Mouse (Mus musculus) fibroblast of lung, adult 2 months (primary cell): ENCODE measurements at regions not wholly inside any gene's neighbourhood (a gene's known extent, or its start where the extent isn't known, plus 50 kb on each side); places are given as distances from the start of the nearest gene placed in this dataset.

Experiments
- DNase-seq: peaks from one replicate; pipeline ENCODE4 v3.0.0-alpha.2; 2011; ENCODE audit warnings: low read depth

DNA sequence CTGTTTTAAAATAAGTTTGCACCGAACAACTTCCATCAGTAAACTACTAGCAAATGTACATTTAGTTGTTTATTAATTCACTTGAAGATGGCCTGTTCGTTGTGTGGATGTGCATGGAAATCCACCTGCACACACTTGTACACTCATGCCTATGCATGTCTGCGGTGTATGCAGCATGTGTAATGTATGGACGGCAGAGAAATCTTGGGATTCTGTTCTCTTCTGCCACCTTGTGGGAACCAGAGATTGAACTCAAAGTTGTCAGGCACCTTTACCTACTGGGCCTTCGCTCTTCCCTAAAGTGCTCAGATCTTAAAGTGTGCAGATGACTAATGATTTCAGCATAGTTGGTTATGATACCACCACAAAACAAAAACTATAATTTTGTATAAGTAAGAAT is 137.4 kb downstream of the Kitl start:
- no peak for DNase-seq

- no peak for DNase-seq
These were observed 137.9 kb downstream of the Kitl start for GRCm38 (mm10) chr10:100153311-100153710.

GRCm38 (mm10) chr10:100155566-100155965 is 140.1 kb downstream of the Kitl start:
- no peak for DNase-seq

DNA sequence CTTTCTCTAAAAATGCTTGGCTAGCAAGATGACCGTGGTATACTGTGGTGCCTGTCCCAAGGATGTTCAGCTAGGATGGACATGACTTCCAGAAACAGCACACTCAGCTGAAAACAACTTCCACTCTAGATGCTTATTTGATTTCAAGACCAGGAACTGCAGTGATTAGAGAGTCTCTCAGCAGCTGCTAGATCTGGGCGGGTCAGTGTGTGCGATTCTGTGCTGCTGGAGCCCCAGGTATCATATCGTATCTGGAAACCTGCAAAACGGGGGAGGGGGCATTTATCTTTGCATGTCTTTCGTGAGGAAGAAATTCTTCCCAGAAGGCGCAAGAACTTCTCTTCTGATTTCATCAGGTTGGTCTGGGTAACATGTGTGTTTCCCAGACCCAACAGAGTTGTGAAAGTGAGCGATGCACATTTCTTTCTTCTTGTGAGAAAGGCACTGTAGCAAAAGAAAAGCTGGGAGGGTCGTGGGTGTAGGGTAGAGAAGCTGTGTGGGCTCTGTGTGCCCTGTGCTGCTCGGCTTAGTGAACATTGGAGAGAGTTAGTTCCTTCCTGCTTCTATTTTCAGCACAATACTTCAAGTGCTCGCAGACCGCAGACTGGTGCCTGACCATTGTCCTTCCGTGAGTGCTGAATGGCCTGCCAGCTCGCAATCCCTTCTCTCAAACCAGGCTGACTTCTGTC is 144.6 kb downstream of the Kitl start:
- no peak for DNase-seq

DNA sequence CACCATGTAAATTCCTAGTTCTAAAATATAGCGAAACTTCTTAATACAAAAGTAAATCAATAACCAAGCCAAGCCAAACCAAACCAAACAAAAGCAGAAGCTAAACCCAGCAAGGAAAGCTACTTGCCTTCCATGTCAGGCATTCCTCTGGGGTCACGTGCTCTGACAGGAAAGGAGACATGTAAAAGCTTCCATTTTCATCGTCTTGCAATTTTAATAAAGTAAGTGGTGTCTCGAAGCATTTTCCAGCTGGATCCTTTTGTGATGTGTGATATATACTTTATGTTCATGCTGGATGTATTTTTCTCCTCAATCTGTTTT is 145.1 kb downstream of the Kitl start:
- no peak for DNase-seq

DNA sequence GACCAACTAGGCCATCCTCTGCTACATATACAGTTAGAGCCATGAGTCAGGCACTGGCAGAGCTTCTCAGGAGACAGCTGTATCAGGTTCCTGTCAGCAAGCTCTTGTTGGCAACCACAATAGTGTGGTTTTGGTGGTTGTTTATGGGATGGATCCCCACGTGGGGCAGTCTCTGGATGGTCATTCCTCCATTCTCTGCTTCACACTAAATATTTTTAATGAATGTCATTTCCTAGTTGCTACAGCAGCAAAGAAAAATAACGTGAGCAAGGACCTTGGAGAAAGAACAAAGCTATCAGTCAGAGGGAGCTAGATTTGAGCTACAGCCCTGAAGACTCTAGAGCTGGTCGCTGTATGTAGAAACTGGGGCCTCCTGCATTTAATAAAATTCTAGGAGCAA is 145.7 kb downstream of the Kitl start:
- DNase-seq: peak; percentile 36

- DNase-seq: no peak
These were observed 149.1 kb downstream of the Kitl start for GRCm38 (mm10) chr10:100164526-100164925.

DNA sequence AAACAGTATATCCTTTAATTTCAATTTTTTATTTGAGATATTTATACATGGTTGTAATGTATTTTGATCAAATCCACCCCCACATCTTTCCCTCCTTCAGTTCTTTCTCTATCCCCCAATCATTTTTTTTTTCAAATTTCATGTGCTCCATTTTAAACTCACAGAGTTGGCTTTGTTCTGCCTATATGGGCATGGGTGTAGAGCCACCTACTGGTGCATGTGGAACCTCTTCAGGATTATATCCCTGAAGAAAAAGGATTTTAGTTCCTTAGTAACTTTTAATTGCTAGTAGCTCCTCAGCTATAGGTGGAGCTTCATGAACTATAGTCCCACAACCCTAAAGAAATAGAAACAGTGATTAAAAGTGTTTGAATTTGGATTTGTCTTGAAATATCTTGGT is 155.4 kb downstream of the Kitl start:
- peak; percentile 12 for DNase-seq

DNA sequence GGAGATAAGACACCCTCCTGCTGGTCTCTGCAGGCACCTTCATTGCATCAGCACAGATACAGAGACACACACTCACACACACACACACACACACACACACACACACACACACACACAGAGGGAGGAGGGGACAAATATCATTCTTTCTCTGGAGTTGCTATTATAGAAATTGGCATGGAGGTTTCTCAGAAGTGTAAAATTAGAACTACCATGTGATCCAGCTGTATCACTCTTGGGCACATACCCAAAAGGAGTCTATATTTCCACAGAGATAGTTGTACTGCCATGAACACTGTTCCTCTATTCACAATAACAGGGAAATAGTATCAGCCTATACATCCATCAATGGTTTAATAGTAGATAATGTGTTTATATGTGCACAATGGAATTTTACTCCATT is 137.8 kb upstream of the Gm4301 start:
- DNase-seq: no peak

DNA sequence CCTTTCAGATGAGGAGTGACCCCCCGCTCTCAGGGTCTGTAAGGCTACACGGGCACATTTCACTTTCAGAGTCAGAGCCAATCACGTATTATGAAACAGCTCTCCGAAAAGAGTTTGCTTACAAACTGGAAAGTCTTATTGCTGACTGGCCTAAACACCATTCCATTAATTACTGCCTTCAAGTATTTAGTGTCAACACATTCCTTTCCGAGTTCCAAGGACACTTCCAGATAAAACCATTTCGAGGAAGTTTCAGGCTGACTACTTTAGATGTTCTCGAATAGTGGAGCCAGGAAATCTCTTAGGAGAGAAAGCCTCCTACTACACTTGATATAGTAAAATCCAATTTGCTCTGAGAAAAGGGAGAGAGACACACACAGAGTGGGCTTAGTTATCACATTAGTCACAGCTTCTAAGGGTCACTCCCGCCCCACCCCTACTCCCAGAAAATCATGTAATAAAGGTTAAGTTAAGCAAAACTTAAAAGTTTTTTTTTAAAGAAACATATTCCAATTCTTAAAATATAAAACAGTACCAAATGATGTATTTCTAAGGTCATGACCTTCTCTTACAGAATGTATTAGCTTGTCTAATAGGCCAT is 136.3 kb upstream of the Gm4301 start:
- DNase-seq: no peak

- DNase-seq: no peak
These were observed 135.0 kb upstream of the Gm4301 start for GRCm38 (mm10) chr10:100200431-100200830.

GRCm38 (mm10) chr10:100206617-100207530 is 128.6 kb upstream of the Gm4301 start:
- DNase-seq: no peak

- no peak for DNase-seq
These were observed 124.8 kb upstream of the Gm4301 start for GRCm38 (mm10) chr10:100210684-100211083.

GRCm38 (mm10) chr10:100224459-100225097 is 110.9 kb upstream of the Gm4301 start:
- DNase-seq: no peak

GRCm38 (mm10) chr10:100259235-100259900 is 76.1 kb upstream of the Gm4301 start:
- no peak for DNase-seq

DNA sequence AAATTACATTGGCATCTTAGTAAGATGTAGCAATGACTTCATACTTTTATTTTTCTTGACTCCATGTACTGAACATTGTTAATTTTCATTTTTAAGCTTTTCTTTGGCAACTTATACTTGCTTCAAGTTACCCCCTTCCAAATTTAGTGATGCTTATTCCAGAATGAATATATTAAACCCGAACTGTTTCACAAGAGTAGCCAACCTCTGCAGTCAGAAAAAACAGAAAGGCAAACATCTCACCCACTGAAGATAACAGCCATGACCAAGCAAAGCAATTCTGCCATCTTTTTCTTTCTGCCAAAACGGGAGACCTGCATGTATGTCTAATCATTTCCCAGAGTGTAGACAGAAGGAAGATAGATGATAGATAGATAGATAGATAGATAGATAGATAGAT is 72.0 kb upstream of the Gm4301 start:
- no peak for DNase-seq

DNA sequence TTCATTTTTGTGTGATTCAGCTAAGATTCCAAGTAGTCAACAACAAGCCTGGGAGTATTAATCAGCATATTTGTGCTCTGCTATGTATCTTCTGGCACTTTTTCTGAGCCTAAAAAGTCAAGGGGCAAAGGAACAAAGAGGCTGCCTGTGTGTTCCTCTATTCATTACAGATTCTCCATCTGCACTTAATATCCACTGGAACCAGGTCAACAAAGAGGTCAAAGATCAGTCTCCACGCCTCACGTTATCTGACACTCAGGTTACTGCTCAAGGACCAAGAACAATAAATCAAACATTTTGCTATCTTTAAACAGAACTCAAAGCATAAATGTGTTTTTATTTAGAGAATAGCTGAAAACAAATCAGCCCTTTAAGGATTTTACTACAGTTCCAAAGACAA is 71.4 kb upstream of the Gm4301 start:
- DNase-seq: no peak

DNA sequence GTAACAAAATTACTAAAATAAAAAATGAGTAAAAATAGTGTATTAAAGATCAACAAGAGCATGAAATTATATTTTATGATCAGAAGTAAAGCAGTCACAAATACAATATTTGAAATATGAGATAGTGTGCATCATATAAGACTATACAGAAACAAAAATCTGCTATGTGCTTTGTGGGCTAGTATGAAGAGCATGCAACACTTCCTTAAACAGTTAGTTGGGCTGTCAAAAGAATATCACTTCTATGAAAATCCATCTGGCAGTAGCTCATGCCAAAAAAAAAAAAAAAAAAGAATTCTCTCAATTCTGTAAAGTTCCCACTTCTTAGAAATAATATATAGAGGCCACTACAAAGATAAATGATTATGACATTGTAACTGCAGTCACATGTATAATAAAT is 53.0 kb upstream of the Gm4301 start:
- DNase-seq: no peak
